Mouse (Mus musculus) liver, embryonic 14.5 days (tissue): ENCODE measurements around the gene Rasgef1b.

Experiments
- CTCF ChIP-seq: IDR thresholded peaks from 2 replicates; pipeline ENCODE4 v1.5.1; 2016; ENCODE audit warnings: antibody characterized with exemption, low read depth, control low read depth
- EP300 ChIP-seq: IDR thresholded peaks from 2 replicates; pipeline ENCODE4 v1.6.1; 2016; ENCODE audit warnings: antibody characterized with exemption, low read depth

- no peak for TF ChIP-seq CTCF
- TF ChIP-seq EP300, result no peak
These were observed 41.0 kb downstream of the Rasgef1b start for GRCm38 (mm10) chr5:99687894-99688293.
